Mouse (Mus musculus): Measurements from ENCODE around the gene Fars2.
A peak's percentile ranks its signal among the peaks of the same experiment; 100 is the strongest.

Fars2 gene

GRCm38 (mm10) chr13:36216005-36216404 lies 98.8 kb downstream of the Fars2 start:
- no peak for DNase-seq (ENCODE audit: low read depth, low spot score)

GRCm38 (mm10) chr13:36218347-36218746 lies 101.1 kb downstream of the Fars2 start:
- DNase-seq (ENCODE audit: low read depth, low spot score), result no peak

- DNase-seq (ENCODE audit: low read depth, low spot score), result no peak
These were observed 102.3 kb downstream of the Fars2 start for GRCm38 (mm10) chr13:36219506-36219905.

GRCm38 (mm10) chr13:36221897-36222296 lies 104.7 kb downstream of the Fars2 start:
- DNase-seq (ENCODE audit: low read depth, low spot score), result no peak

- DNase-seq (ENCODE audit: low read depth, low spot score), result no peak
These were observed 105.5 kb downstream of the Fars2 start for GRCm38 (mm10) chr13:36222721-36223120.

GRCm38 (mm10) chr13:36224431-36224830 lies 107.2 kb downstream of the Fars2 start:
- DNase-seq (ENCODE audit: low read depth, low spot score), result no peak

- no peak for DNase-seq (ENCODE audit: low read depth, low spot score)
These were observed 125.0 kb downstream of the Fars2 start for GRCm38 (mm10) chr13:36242261-36242660.

GRCm38 (mm10) chr13:36253936-36254335 lies 136.7 kb downstream of the Fars2 start:
- DNase-seq (ENCODE audit: low read depth, low spot score), result no peak

- DNase-seq (ENCODE audit: low read depth, low spot score), result no peak
These were observed 140.0 kb downstream of the Fars2 start for GRCm38 (mm10) chr13:36257213-36257612.

GRCm38 (mm10) chr13:36259754-36260153 lies 142.5 kb downstream of the Fars2 start:
- no peak for DNase-seq (ENCODE audit: low read depth, low spot score)

GRCm38 (mm10) chr13:36261299-36261698 lies 144.1 kb downstream of the Fars2 start:
- no peak for DNase-seq (ENCODE audit: low read depth, low spot score)

GRCm38 (mm10) chr13:36263240-36264095 lies 146.3 kb downstream of the Fars2 start:
- DNase-seq (ENCODE audit: low read depth, low spot score), result no peak

GRCm38 (mm10) chr13:36264391-36264790 lies 147.2 kb downstream of the Fars2 start:
- no peak for DNase-seq (ENCODE audit: low read depth, low spot score)

- no peak for DNase-seq (ENCODE audit: low read depth, low spot score)
These were observed 148.1 kb downstream of the Fars2 start for GRCm38 (mm10) chr13:36265342-36265744.

- no peak for DNase-seq (ENCODE audit: low read depth, low spot score)
These were observed 150.2 kb downstream of the Fars2 start for GRCm38 (mm10) chr13:36267399-36267798.

GRCm38 (mm10) chr13:36270867-36271266 lies 153.7 kb downstream of the Fars2 start:
- no peak for DNase-seq (ENCODE audit: low read depth, low spot score)

GRCm38 (mm10) chr13:36273497-36273896 lies 156.3 kb downstream of the Fars2 start:
- DNase-seq (ENCODE audit: low read depth, low spot score), result no peak

GRCm38 (mm10) chr13:36276194-36276593 lies 159.0 kb downstream of the Fars2 start:
- DNase-seq (ENCODE audit: low read depth, low spot score), result no peak

GRCm38 (mm10) chr13:36282018-36282417 lies 164.8 kb downstream of the Fars2 start:
- DNase-seq (ENCODE audit: low read depth, low spot score), result peak; percentile 60

- peak; percentile 41 for DNase-seq (ENCODE audit: low read depth, low spot score)
These were observed 165.8 kb downstream of the Fars2 start for GRCm38 (mm10) chr13:36282785-36283544.

- DNase-seq (ENCODE audit: low read depth, low spot score), result no peak
These were observed 166.4 kb downstream of the Fars2 start for GRCm38 (mm10) chr13:36283545-36284067.

GRCm38 (mm10) chr13:36284097-36284496 lies 166.9 kb downstream of the Fars2 start:
- no peak for DNase-seq (ENCODE audit: low read depth, low spot score)
